Mouse (Mus musculus) heart, postnatal 0 days (tissue): ENCODE data around the gene Gm45713. TPM values are rescaled to one million over a fixed set of nuclear protein-coding genes. Genes with fewer than 3 reads are reported as not detected.

ENCODE experiments used
- ATAC-seq: fragments of 200-750 bp; cut with Nextera tagmentation; 2 replicates; pipeline ENCODE4 v1.8.0; 2017; ENCODE audit warnings: low read depth, moderate number of reproducible peaks, moderate library complexity; ENCODE audit not compliant: insufficient read depth
- DNase-seq: peaks from one replicate; pipeline ENCODE4 v3.0.0-alpha.2; 2016; ENCODE audit warnings: low spot score
- H3K27ac ChIP-seq: fragments of 300-500 bp; sonication (generic); 2 replicates; pipeline ENCODE4 v1.5.1; 2014; ENCODE audit warnings: low read depth, mild to moderate bottlenecking
- H3K27me3 ChIP-seq: fragments of 300-500 bp; sonication (generic); 2 replicates; pipeline ENCODE4 v1.6.1; 2014; ENCODE audit warnings: low read length, mixed read lengths; ENCODE audit not compliant: control insufficient read depth, insufficient read depth
- H3K36me3 ChIP-seq: fragments of 300-500 bp; sonication (generic); replicated peaks from 2 replicates; pipeline ENCODE4 v1.6.1; 2014; ENCODE audit warnings: low read length, mixed read lengths; ENCODE audit not compliant: control insufficient read depth, insufficient read depth
- H3K4me1 ChIP-seq: fragments of 300-500 bp; sonication (generic); 2 replicates; pipeline ENCODE4 v1.6.1; 2014; ENCODE audit warnings: antibody characterized with exemption; ENCODE audit not compliant: control insufficient read depth, insufficient read depth
- H3K4me2 ChIP-seq: fragments of 300-500 bp; sonication (generic); 2 replicates; pipeline ENCODE4 v1.6.1; 2014; ENCODE audit warnings: low read depth, mild to moderate bottlenecking, low read length, moderate library complexity
- H3K4me3 ChIP-seq: fragments of 300-500 bp; sonication (generic); 2 replicates; pipeline ENCODE4 v1.5.1; 2014; ENCODE audit warnings: low read depth, low read length
- H3K9ac ChIP-seq: fragments of 300-500 bp; sonication (generic); replicated peaks from 2 replicates; pipeline ENCODE4 v1.6.1; 2014; ENCODE audit warnings: low read depth, low read length, mixed read lengths
- H3K9me3 ChIP-seq: fragments of 300-500 bp; sonication (generic); replicated peaks from 2 replicates; pipeline ENCODE4 v1.6.1; 2016; ENCODE audit warnings: low read length; ENCODE audit not compliant: control insufficient read depth
- CTCF ChIP-seq: IDR thresholded peaks from 2 replicates; pipeline ENCODE4 v1.5.1; 2016; ENCODE audit warnings: antibody characterized with exemption, control low read depth, low read depth
- EP300 ChIP-seq: IDR thresholded peaks from 2 replicates; pipeline ENCODE4 v1.6.1; 2016; ENCODE audit warnings: antibody characterized with exemption, low read depth
- WGBS: fragments of 180-500 bp; shearing (Covaris S2); extraction: QIAGEN DNeasy Blood & Tissue Kit; methylation state at CpG from one replicate; pipeline ENCODE4 v1.1.7; 2014; 5-methylcytosine and 5-hydroxymethylcytosine counted together
- polyA plus RNA-seq: library from polyadenylated mRNA; unstranded; fragments of >200 nt; fragmentation: Nextera tagmentation; extraction: Ambion mirVana; gene quantifications from 2 replicates; pipeline ENCODE4 v1.2.1, GENCODE M21; 2015
- total RNA-seq: library from RNA; depleted of rRNA; stranded (reverse); fragments of >200 nt; gene quantifications from 2 replicates; pipeline ENCODE4 v1.2.3, GENCODE M21; 2014; ENCODE audit warnings: low replicate concordance

Gene Gm45713
- total and polyA plus RNA-seq, 2 experiments from 2014 or later = 0.19 to 0.78 TPM

GRCm38 (mm10) chr7:45129776-45130512 is 6.1 kb downstream of the Gm45713 start:
- Histone ChIP-seq H3K27me3 (no peaks in the 10 kb centered on the region), H3K27ac (peak overlapping the region; percentile 81; the same call in 1 of the 2 replicates), H3K4me3 (peak overlapping the region; percentile 45; the same call in 1 of the 2 replicates), H3K9ac (0 out of 2 replicates have a peak overlapping the region, but pooled peaks have one; percentile 52), H3K36me3 (peaks cover 23% of the 10 kb centered on the region), H3K9me3 (no peaks in the 10 kb centered on the region), H3K4me2 (peak overlapping the region; percentile 63), H3K4me1 (peaks cover 23% of the 10 kb centered on the region)
- TF ChIP-seq CTCF = no peak
- TF ChIP-seq EP300 = no peak
- DNase-seq (no peak), ATAC-seq (no peak)
- WGBS = 65% methylated on average over 15 of the region's 15 CpGs

- Histone ChIP-seq H3K27ac (peak overlapping the region; percentile 81), H3K27me3 (no peaks in the 10 kb centered on the region), H3K4me3 (peak overlapping the region; percentile 45), H3K36me3 (peaks cover 23% of the 10 kb centered on the region), H3K4me2 (peak overlapping the region; percentile 63), H3K4me1 (peaks cover 23% of the 10 kb centered on the region), H3K9ac (peak overlapping the region; percentile 52), H3K9me3 (no peaks in the 10 kb centered on the region)
- TF ChIP-seq CTCF = no peak
- ATAC-seq (peak; percentile 0; the same call in 1 of the 2 replicates), DNase-seq (peak; percentile 57)
- WGBS = 6% methylated on average over 17 of the region's 17 CpGs
These were observed 6.7 kb downstream of the Gm45713 start for GRCm38 (mm10) chr7:45129318-45129717.

GRCm38 (mm10) chr7:45128624-45129246 is 7.3 kb downstream of the Gm45713 start, which contains the start of gene Rpl13a:
TSS of gene Rpl13a (minus strand) at chr7:45128761.
- DNase-seq (peak; percentile 98), ATAC-seq (peak; percentile 90)
- Histone ChIP-seq H3K9me3 (no peaks in the 10 kb centered on the region), H3K4me1 (peaks cover 23% of the 10 kb centered on the region), H3K27ac (peak within 1 kb of the TSS; percentile 84), H3K9ac (peak within 1 kb of the TSS; percentile 90), H3K4me2 (peak within 1 kb of the TSS; percentile 87), H3K27me3 (no peaks in the 10 kb centered on the region), H3K36me3 (peaks cover 23% of the 10 kb centered on the region), H3K4me3 (peak within 1 kb of the TSS; percentile 75)
- TF ChIP-seq EP300 (peak; percentile 77; the same call in 1 of the 2 replicates), CTCF (peak; percentile 83)
- under 1% methylated on average over 48 of the region's 48 CpGs for WGBS

DNA sequence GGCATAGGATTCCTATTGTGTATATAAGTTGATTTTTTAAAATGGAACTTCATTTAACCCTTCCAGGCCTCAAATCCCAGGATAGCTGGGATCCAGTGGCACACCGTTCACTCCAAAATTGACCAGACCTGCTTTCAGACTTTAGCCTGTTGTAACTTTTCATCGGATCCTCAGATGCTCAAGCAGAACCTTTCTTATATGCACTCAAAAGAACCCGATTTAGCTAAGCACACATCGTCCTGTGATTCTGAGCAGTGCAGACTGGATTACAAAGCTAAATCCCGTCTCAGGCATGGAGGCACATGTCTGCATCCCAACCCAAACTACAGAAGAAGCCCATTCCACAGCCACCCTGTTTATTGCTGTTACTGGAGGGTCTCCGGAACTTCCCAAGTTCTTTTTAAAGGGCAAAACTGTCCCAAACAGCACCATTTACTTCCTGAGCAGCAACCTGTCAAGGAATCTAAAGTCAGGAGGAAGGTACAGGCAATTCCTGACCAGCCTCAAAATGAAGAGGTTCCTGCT is 8.3 kb downstream of the Gm45713 start:
- no peaks in the 10 kb centered on the region for H3K9me3 ChIP-seq
- TF ChIP-seq EP300 = no peak
- TF ChIP-seq CTCF = no peak
- H3K4me1 ChIP-seq = peaks cover 32% of the 10 kb centered on the region
- H3K4me2 ChIP-seq = peak overlapping the region; percentile 87
- peaks cover 25% of the 10 kb centered on the region for H3K36me3 ChIP-seq
- H3K27me3 ChIP-seq = no peaks in the 10 kb centered on the region
- whole genome bisulfite sequencing = 1% methylated on average over 6 of the region's 6 CpGs
- H3K4me3 ChIP-seq = peak overlapping the region; percentile 75
- DNase-seq = no peak
- H3K9ac ChIP-seq = peak overlapping the region; percentile 90
- ATAC-seq = no peak
- H3K27ac ChIP-seq = peak overlapping the region; percentile 84

GRCm38 (mm10) chr7:45126844-45127699 is 9.0 kb downstream of the Gm45713 start:
- TF ChIP-seq EP300 (no peak), CTCF (no peak)
- H3K4me2 ChIP-seq = peak overlapping the region; percentile 87
- no peak for ATAC-seq
- WGBS = 23% methylated on average over 21 of the region's 21 CpGs
- H3K27me3 ChIP-seq = no peaks in the 10 kb centered on the region
- DNase-seq = no peak
- H3K27ac ChIP-seq = peak overlapping the region; percentile 84
- H3K9ac ChIP-seq = peak overlapping the region; percentile 90; the same call in 1 of the 2 replicates
- H3K9me3 ChIP-seq = no peaks in the 10 kb centered on the region
- H3K4me3 ChIP-seq = peak overlapping the region; percentile 75
- H3K36me3 ChIP-seq = peaks cover 32% of the 10 kb centered on the region
- peaks cover 32% of the 10 kb centered on the region for H3K4me1 ChIP-seq
